Mouse (Mus musculus) MEL (cell line): Measurements from ENCODE around the gene Frmd4b.
"Not testable (repeated sequence)": the region's sequence is repeated elsewhere in the genome, so short reads cannot be mapped to it uniquely, and the experiment has no call there.

Experiments used
- CHD2 ChIP-seq: IDR thresholded peaks from 2 replicates; pipeline ENCODE4 v1.6.1; 2011; ENCODE audit warnings: low read length, improper control_type of control experiment
- CTCF ChIP-seq, 3 experiments: IDR thresholded peaks in 2 of 3; conservative IDR thresholded peaks in 1 of 3; 2 replicates each; pipeline ENCODE4 v1.5.1; 2011 to 2012; ENCODE audit warnings: low read length in 3 of 3, low read depth in 2 of 3, mild to moderate bottlenecking in 2 of 3, improper control_type of control experiment in 1 of 3, inconsistent platforms in 1 of 3, mixed read lengths in 1 of 3, moderate library complexity in 1 of 3; ENCODE audit not compliant: control insufficient read depth in 1 of 3, insufficient read depth in 1 of 3, poor library complexity in 1 of 3, severe bottlenecking in 1 of 3
- EP300 ChIP-seq, 2 experiments: IDR thresholded peaks; 2 replicates each; pipeline ENCODE4 v1.6.1; 2011; ENCODE audit warnings: improper control_type of control experiment in 2 of 2, low read length in 2 of 2, low read depth in 1 of 2, mild to moderate bottlenecking in 1 of 2
- ETS1 ChIP-seq: IDR thresholded peaks from 2 replicates; pipeline ENCODE4 v1.6.1; 2012; ENCODE audit warnings: low read depth, mild to moderate bottlenecking, inconsistent platforms, low read length, improper control_type of control experiment, moderate library complexity
- GATA1 ChIP-seq: IDR thresholded peaks from 2 replicates; pipeline ENCODE4 v1.6.1; 2011; ENCODE audit warnings: low read depth, low read length, improper control_type of control experiment
- MXI1 ChIP-seq: IDR thresholded peaks from 2 replicates; pipeline ENCODE4 v1.6.1; 2011; ENCODE audit warnings: mild to moderate bottlenecking, low read depth, low read length, improper control_type of control experiment
- POLR2A ChIP-seq, 2 experiments: IDR thresholded peaks; 2 replicates each; pipeline ENCODE4 v1.6.1; 2011 to 2012; ENCODE audit warnings: low read length in 2 of 2, mild to moderate bottlenecking in 2 of 2, control low read depth in 1 of 2, improper control_type of control experiment in 1 of 2, low read depth in 1 of 2, moderate library complexity in 1 of 2; ENCODE audit not compliant: control insufficient read depth in 1 of 2, insufficient read depth in 1 of 2, poor library complexity in 1 of 2
- TAL1 ChIP-seq: IDR thresholded peaks from 2 replicates; pipeline ENCODE4 v1.6.1; 2012; ENCODE audit warnings: mild to moderate bottlenecking, inconsistent platforms, low read length, moderate library complexity, mixed read lengths
- TBP ChIP-seq: IDR thresholded peaks from 2 replicates; pipeline ENCODE4 v1.8.0; 2011; ENCODE audit warnings: low read depth, low read length, improper control_type of control experiment
- USF1 ChIP-seq: IDR thresholded peaks from 2 replicates; pipeline ENCODE4 v1.6.1; 2014; ENCODE audit warnings: low read depth, mild to moderate bottlenecking, inconsistent platforms, low read length, improper control_type of control experiment, moderate library complexity
- ZC3H11A ChIP-seq: IDR thresholded peaks from 2 replicates; pipeline ENCODE4 v1.6.1; 2012; ENCODE audit warnings: low read depth, mild to moderate bottlenecking, inconsistent platforms, low read length, improper control_type of control experiment

- TF ChIP-seq ETS1; CTCF (IDR thresholded peaks at IDR 0.05 in 2 of 3, conservative IDR thresholded peaks at IDR 0.05 in 1 of 3; ENCODE audit: control insufficient read depth in 1 of 3, insufficient read depth in 1 of 3, low read depth in 2 of 3, low read length in 3 of 3, poor library complexity in 1 of 3, severe bottlenecking in 1 of 3); EP300 (IDR thresholded peaks at IDR 0.05; ENCODE audit: low read depth in 1 of 2, low read length in 2 of 2); POLR2A (IDR thresholded peaks at IDR 0.05; ENCODE audit: control insufficient read depth in 1 of 2, insufficient read depth in 1 of 2, low read depth in 1 of 2, low read length in 2 of 2, poor library complexity in 1 of 2); TAL1; CHD2; GATA1; USF1; TBP; ZC3H11A; MXI1: not testable (repeated sequence)
These were observed 357.4 kb downstream of the Frmd4b start for GRCm38 (mm10) chr6:97259926-97260325.
